Mouse (Mus musculus) retina, postnatal 7 days (tissue): Measurements from ENCODE around the gene Tnfaip2.
A peak's percentile ranks its signal among the peaks of the same experiment; 100 is the strongest.

ENCODE experiments used
- DNase-seq: peaks from one replicate; pipeline ENCODE4 v3.0.0-alpha.2; 2012; ENCODE audit warnings: low read depth, low spot score

Tnfaip2 gene

GRCm38 (mm10) chr12:111443921-111444831 lies 1.9 kb downstream of the Tnfaip2 start:
- DNase-seq, result no peak

DNA sequence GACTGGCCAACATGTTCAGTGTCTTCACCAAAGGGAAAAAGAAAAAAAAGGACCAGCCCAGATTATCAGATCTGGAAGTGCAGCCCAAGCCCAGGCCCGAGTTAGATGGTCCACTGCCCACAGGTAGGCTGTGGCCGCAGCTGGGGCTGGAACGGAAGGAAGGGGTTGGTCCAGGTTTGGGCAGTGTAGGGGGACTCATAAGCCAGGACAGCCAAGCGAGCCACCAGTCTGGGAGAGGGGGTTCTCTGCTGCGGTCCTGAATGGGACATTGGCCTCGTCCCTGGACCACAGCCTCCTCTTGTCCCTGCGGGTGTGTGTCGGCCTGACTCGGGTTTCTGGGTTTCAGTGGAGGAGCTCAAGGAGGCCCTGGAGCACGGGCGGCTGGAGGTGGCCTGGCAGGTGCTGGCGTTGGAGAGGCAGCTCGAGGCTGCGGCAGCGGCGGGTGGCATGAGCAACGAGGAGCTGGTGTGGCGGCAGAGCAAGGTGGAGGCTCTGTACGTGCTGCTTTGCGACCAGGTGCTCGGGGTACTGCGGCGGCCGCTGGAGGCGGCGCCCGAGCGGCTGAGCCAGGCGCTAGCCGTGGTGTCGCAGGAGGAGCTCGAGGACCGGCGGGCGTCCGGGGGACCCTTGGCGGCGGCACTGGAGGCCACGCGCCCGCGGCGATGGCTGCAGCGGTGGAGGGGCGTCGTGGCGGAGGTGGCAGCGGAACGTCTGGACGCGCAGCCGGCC lies 3.1 kb downstream of the Tnfaip2 start:
- no peak for DNase-seq

DNA sequence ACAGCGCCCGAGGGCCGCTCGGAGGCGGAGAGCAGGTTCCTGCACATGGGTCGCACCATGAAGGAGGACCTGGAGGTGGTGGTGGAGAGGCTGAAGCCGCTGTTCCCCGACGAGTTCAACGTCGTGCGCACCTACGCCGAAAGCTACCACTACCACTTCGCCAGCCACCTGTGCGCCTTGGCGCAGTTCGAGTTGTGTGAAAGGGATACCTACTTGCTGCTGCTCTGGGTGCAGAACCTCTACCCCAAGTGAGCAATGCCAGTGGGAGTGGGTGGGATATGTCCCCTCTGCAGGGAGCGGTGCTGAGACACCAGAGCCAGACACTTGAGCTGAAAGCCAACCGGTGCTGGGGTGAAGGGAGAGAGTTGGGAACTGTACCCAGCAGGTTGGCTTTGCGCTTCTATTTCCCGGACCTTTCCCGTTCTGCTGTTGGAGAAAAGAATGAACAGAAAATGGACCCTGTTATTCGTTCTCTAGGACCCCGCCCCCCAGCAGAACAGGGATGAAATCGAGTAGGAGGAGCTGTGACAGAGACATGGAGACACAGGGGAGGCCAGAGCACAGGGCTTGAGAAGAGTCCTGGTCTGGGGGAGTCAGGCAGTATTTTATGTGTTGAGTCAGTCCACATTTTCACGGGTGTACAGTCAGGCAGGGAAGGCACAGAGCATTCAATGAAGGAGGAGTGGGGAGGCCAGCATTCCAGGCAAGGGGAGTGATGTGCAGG lies 3.8 kb downstream of the Tnfaip2 start:
- DNase-seq, result no peak

- no peak for DNase-seq
These were observed 4.5 kb downstream of the Tnfaip2 start for GRCm38 (mm10) chr12:111446745-111447144.

GRCm38 (mm10) chr12:111447350-111447749 lies 5.1 kb downstream of the Tnfaip2 start:
- no peak for DNase-seq

DNA sequence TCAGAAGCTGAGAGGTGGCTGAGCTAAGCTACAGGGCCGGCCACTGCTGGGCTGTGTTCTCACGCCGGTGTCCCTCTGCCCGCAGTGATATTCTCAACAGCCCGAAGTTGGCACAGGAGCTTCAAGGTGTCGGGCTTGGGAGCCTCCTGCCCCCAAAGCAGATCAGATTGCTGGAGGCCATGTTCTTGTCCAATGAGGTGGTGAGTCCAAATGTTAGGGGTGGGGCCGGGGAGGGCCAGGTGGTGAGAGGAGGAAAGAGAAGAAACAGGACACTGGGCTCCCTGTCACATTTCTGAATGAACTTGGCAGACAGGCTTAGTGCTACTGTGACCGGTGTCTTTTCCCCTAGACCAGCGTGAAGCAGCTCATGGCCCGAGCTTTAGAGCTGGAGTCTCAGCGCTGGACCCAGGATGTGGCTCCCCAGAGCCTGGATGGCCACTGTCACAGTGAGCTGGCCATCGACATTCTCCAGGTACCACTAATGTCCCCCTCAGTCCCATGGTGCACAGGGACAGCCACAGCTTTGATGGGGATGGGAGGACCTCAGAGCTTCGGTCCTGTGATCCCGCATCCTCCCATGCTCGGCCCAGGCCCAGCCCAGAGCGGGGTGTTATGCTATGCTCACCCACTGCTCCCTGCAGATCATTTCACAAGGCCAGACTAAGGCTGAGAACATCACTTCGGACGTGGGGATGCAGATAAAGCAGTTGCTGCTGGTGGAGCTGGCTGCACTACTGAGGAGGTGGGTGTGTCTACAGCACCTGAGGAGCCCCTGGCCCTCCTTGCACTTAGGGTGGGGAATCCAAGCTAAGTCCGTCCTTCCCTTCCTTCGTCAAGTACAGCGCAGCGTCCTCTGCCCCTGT lies 5.9 kb downstream of the Tnfaip2 start:
- DNase-seq, result no peak

DNA sequence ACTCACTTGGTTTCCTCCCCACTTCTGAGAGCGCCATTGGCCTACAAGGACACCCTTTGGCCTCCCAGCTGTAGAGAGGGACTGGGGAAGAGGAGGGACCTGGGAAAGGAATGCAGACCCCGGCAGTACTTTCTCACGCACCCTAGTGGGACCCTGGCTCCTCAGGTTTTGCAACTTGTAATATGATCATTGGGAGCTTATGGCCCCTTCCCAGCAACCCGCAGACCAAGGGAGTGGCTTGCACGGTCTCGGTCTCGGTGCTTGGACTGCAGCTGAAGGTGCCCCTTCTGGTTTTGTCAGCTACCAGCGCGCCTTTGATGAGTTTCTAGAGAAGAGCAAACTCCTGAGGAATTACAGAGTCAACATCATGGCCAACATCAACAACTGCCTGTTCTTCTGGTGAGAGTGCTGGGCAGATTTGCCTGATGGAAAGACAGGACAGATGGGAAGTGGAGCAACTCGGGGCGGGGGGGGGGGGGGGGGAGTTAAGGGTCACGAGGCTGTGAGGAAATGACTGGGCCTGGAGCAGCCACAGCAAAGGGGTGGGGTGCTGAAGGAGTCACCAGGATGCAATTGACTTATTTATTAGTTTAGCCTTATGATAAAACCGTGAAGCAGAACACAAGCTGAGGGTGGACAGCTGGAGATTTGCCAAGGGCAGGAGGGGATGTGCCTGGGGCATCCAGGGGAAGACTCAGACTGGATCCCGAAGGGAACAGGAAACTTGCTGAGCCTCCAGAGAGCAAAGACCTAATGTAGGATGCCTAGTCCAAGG lies 6.8 kb downstream of the Tnfaip2 start:
- no peak for DNase-seq

GRCm38 (mm10) chr12:111450359-111450758 lies 8.1 kb downstream of the Tnfaip2 start:
- DNase-seq, result no peak

GRCm38 (mm10) chr12:111451561-111451960 lies 9.3 kb downstream of the Tnfaip2 start:
- no peak for DNase-seq

DNA sequence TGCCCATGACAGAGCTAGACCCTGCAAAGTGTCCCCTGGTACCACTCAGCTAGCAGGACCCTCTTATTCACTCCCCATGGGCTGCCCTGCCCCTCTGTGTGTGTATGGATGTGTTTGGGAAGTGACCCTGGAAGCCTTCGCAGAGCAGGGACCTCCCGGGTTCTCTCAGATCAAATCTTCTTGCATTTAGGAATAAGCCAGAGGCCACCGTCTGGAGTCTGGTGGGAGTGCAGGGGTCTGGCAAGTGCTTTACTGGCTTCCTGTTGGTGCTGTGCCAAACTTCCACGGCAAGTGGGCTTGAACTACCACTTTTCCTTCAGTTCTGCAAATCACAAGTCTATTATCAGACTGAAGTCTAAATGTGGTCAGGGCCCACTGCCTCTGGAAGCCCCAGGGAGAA lies 11.8 kb downstream of the Tnfaip2 start:
- no peak for DNase-seq

DNA sequence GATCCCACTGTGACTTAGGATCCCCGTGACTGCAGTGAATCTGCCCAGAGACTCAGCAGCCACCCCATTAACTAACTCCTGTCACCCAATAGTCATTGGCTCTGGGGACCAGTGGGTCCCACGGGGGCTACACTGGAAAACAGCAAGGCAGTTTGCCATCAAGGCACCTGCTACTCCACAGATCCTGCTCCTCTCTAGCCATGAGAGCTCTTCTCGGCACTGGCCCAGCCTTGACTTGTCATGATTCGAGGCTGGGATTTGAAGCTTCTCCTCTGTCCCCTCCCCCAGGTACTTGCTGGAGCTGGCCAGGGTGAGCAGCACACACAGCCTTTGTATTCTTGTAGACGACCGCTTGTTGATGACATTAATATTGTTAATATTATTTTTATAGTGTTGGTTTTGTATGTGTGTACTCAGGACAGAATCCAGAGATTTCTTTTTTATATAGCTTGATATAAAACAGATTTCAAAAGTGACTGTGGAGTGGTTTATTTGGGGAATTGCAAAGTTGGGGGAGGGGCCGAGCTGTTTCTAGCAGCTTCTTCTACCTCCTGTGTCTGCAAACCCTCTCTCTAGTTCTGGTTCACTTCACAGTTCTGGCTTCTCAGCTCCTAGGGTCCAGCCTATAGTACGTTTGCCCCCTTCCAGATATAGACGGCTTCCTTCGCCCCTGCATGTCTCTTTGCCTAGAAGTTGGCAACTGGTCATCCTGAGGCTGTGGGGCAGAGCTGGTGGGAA lies 12.4 kb downstream of the Tnfaip2 start:
- DNase-seq, result no peak

- DNase-seq, result no peak
These were observed 13.1 kb downstream of the Tnfaip2 start for GRCm38 (mm10) chr12:111455311-111455846.

GRCm38 (mm10) chr12:111455860-111456259 lies 13.6 kb downstream of the Tnfaip2 start:
- no peak for DNase-seq

DNA sequence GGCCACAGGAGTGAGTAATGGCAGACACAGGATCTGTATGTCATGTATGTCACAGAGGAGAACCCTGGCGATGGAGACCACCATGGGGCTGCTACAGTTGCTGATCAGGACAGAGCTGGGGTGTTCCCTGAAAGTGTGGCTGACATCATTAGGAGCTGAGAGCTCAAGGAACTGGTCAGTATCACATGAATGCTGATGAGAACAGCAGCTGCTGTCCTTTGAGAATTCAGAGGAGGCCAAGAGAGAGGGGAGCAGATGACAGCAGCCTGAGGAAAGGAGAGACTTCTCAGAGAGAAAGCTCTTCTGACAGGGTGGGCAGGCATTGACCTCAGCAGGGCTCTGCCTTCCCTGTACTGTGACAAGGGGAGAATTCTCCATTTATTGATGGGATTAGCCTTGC lies 15.5 kb downstream of the Tnfaip2 start:
- DNase-seq, result no peak

GRCm38 (mm10) chr12:111463570-111463969 lies 21.3 kb downstream of the Tnfaip2 start:
- DNase-seq, result no peak

GRCm38 (mm10) chr12:111466369-111466768 lies 24.1 kb downstream of the Tnfaip2 start:
- no peak for DNase-seq

GRCm38 (mm10) chr12:111468206-111468605 lies 25.9 kb downstream of the Tnfaip2 start:
- DNase-seq, result no peak

- DNase-seq, result peak; percentile 56
These were observed 27.2 kb downstream of the Tnfaip2 start for GRCm38 (mm10) chr12:111469507-111469906.

DNA sequence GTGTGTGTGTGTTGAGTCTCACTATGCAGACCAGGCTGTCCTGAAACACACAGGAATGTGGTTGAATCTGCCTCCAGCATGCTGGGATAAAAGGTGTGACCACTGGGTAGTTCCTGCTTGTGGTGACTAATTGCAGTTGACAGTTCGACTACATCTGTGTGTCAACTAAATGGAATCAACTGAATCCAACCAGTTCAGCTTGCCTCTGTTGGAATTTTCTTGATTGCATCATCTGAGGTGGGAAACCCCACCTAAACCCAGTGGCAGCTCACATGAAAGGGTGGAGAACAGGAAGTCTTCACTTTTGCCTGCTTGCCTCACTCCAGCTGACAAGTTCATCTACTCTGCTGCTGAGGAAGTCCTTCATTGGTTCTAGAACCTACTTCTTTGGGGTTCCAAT lies 28.9 kb downstream of the Tnfaip2 start:
- no peak for DNase-seq
